Mouse (Mus musculus) embryonic facial prominence, embryonic 13.5 days (tissue): ENCODE measurements around the gene Lrwd1. TPM values are rescaled to one million over a fixed set of nuclear protein-coding genes. Genes with fewer than 3 reads are reported as not detected.
A peak's percentile ranks its signal among the peaks of the same experiment; 100 is the strongest.

Source experiments
- ATAC-seq: fragments of 200-750 bp; cut with Nextera tagmentation; 2 replicates; pipeline ENCODE4 v1.8.0; 2017; ENCODE audit warnings: low read depth; ENCODE audit not compliant: insufficient number of reproducible peaks, insufficient read depth, low FRiP score, low TSS enrichment
- H3K27ac ChIP-seq: fragments of 300-500 bp; sonication (generic); 2 replicates; pipeline ENCODE4 v1.5.1; 2015; ENCODE audit warnings: moderate library complexity, mild to moderate bottlenecking, inconsistent platforms
- H3K27me3 ChIP-seq: fragments of 300-500 bp; sonication (generic); 2 replicates; pipeline ENCODE4 v1.6.1; 2015; ENCODE audit warnings: mild to moderate bottlenecking, inconsistent platforms
- H3K36me3 ChIP-seq: fragments of 300-500 bp; sonication (generic); 2 replicates; pipeline ENCODE4 v1.6.1; 2015; ENCODE audit warnings: mild to moderate bottlenecking, inconsistent platforms
- H3K4me1 ChIP-seq: fragments of 300-500 bp; sonication (generic); 2 replicates; pipeline ENCODE4 v1.6.1; 2015; ENCODE audit warnings: inconsistent platforms
- H3K4me2 ChIP-seq: fragments of 300-500 bp; sonication (generic); 2 replicates; pipeline ENCODE4 v1.6.1; 2015; ENCODE audit warnings: moderate library complexity, mild to moderate bottlenecking, inconsistent platforms
- H3K4me3 ChIP-seq: fragments of 300-500 bp; sonication (generic); 2 replicates; pipeline ENCODE4 v1.5.1; 2015; ENCODE audit warnings: mild to moderate bottlenecking, inconsistent platforms
- H3K9ac ChIP-seq: fragments of 300-500 bp; sonication (generic); 2 replicates; pipeline ENCODE4 v1.6.1; 2015; ENCODE audit warnings: mild to moderate bottlenecking, inconsistent platforms
- H3K9me3 ChIP-seq: fragments of 300-500 bp; sonication (generic); 2 replicates; pipeline ENCODE4 v1.6.1; 2016; ENCODE audit warnings: inconsistent platforms
- whole genome bisulfite sequencing: fragments of 180-500 bp; shearing (Covaris S2); methylation state at CpG from one replicate; pipeline ENCODE4 v1.1.7; 2015; ENCODE audit warnings: mixed read lengths; 5-methylcytosine and 5-hydroxymethylcytosine counted together
- polyA plus RNA-seq: library from polyadenylated mRNA; unstranded; fragments of >200 nt; fragmentation: Nextera tagmentation; extraction: Ambion mirVana; gene quantifications from 2 replicates; pipeline ENCODE4 v1.2.1, GENCODE M21; 2015

Lrwd1 gene
- polyA plus RNA-seq, 1 experiment from 2014 or later = 42.1 TPM

DNA sequence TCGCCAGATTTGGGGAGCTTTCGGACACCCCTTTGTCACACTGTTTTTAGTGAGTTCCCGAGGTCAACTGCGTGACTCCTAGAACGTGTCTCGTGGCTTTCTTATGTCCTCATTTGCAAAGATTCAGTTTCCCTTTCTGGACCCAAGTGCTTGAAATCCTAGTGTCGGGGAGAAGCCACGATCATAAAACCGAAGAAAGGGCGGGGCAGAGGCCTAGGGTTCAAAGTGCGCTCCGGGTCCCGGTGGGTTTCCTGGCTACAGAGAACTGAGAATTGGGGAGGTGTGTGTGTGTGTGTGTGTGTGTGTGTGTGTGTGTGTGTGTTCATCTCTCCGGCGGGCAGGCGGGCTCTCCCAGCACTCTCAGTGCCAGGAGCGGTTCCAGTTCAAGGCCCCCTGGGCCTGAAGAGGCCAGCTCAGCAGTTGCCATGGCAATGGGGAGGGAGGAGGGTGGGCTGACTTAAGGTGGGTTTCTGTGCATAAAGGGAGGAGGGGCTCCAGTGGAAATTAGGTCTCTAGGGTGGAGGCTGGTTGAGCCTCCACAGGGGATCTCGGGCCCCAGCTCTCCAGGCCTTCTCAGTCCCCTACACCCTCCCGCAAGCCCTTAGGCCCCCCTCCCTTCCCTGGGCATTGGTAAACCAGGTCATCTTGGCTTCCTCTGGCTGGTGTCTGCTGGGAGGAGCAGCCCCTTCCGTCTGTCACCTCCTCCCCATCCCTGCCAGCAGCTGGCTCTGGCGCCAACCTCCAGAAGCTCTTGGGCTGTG is 50.8 kb downstream of the Lrwd1 start:
- 11% methylated on average over 19 of the region's 21 CpGs for WGBS
- H3K27ac ChIP-seq = no peak overlapping the region
- H3K9me3 ChIP-seq = no peaks in the 10 kb centered on the region
- peak overlapping the region; percentile 54 for H3K4me3 ChIP-seq
- peaks cover 20% of the 10 kb centered on the region for H3K4me1 ChIP-seq
- no peaks in the 10 kb centered on the region for H3K36me3 ChIP-seq
- peaks cover 28% of the 10 kb centered on the region for H3K27me3 ChIP-seq
- ATAC-seq = no peak
- peak overlapping the region; percentile 71 for H3K9ac ChIP-seq
- H3K4me2 ChIP-seq = peak overlapping the region; percentile 81

GRCm38 (mm10) chr5:136084144-136084881 is 51.6 kb downstream of the Lrwd1 start:
- peaks cover 20% of the 10 kb centered on the region for H3K4me1 ChIP-seq
- ATAC-seq = 0 out of 2 replicates have a peak, but pooled peaks have one; percentile 17
- peak overlapping the region; percentile 81 for H3K4me2 ChIP-seq
- no peak overlapping the region for H3K27ac ChIP-seq
- WGBS = 2% methylated on average over 23 of the region's 23 CpGs
- peak overlapping the region; percentile 54 for H3K4me3 ChIP-seq
- peak overlapping the region; percentile 71 for H3K9ac ChIP-seq
- no peaks in the 10 kb centered on the region for H3K36me3 ChIP-seq
- peaks cover 24% of the 10 kb centered on the region for H3K27me3 ChIP-seq
- H3K9me3 ChIP-seq = no peaks in the 10 kb centered on the region

DNA sequence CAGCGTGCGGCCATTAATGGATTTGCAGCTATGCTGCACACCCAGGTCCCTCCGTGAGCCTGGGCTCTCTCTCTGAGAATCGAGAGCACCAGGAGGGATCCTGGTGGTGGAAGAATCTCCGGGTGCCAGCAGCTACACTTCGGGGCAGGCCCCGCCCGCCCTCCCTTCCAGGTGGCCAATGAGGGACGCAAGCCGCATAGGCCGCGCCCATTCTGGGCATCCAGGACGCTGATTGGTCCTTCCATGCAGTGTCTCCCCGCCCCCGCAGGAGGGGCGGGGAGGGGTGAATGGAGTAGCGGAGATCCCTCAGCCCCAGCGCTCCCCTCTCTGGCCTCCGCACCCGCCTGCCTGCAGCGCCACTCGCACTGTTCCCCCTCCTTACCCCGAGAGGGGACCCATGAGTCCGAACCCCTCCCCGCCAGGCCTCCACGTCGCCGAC is 52.2 kb downstream of the Lrwd1 start, which contains the start of gene Rasa4:
Gene Rasa4, plus strand, starts transcription at position 248 of the 439 bp plus-strand sequence.
- WGBS = under 1% methylated on average over 28 of the region's 28 CpGs
- H3K4me3 ChIP-seq = peak within 1 kb of the TSS; percentile 54
- H3K4me2 ChIP-seq = peak within 1 kb of the TSS; percentile 81
- peaks cover 20% of the 10 kb centered on the region for H3K4me1 ChIP-seq
- peaks cover 24% of the 10 kb centered on the region for H3K27me3 ChIP-seq
- H3K9ac ChIP-seq = peak within 1 kb of the TSS; percentile 71
- no peaks in the 10 kb centered on the region for H3K36me3 ChIP-seq
- peak; percentile 93 for ATAC-seq
- no peaks in the 10 kb centered on the region for H3K9me3 ChIP-seq
- 0 out of 2 replicates have a peak within 1 kb of the TSS, but pooled peaks have one; percentile 22 for H3K27ac ChIP-seq

DNA sequence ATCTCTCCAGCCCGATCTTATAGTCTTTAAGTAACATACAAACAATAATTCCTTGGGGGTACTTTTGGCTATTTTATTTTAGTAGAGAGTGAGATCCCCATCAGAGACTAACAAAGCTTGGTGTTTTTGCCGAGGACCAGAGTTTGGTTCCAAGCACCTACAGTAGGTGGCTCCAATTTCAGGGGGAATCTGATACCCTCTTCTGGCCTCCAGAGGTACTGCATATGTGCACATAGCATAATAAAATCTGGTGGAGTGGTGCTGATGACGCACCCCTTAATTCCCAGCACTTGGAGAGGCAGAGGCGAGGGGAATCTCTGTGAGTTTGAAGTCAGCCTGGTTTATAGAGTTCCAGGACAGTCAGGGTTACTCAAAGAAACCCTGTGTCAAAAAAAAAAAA is 53.5 kb downstream of the Lrwd1 start:
- Histone ChIP-seq H3K36me3 (no peaks in the 10 kb centered on the region), H3K9ac (no peak overlapping the region), H3K27me3 (peaks cover 24% of the 10 kb centered on the region), H3K27ac (no peak overlapping the region), H3K4me2 (no peak overlapping the region), H3K4me3 (no peak overlapping the region), H3K9me3 (no peaks in the 10 kb centered on the region), H3K4me1 (peaks cover 20% of the 10 kb centered on the region)
- WGBS = 73% methylated on average over 4 of the region's 4 CpGs
- no peak for ATAC-seq

GRCm38 (mm10) chr5:136078136-136078535 is 57.7 kb downstream of the Lrwd1 start:
- no peak overlapping the region for H3K27ac ChIP-seq
- no peaks in the 10 kb centered on the region for H3K9me3 ChIP-seq
- WGBS = 94% methylated on average over 5 of the region's 5 CpGs
- no peak for ATAC-seq
- no peaks in the 10 kb centered on the region for H3K27me3 ChIP-seq
- H3K4me1 ChIP-seq = peaks cover 11% of the 10 kb centered on the region
- no peaks in the 10 kb centered on the region for H3K36me3 ChIP-seq
- H3K4me3 ChIP-seq = no peak overlapping the region
- H3K9ac ChIP-seq = no peak overlapping the region
- no peak overlapping the region for H3K4me2 ChIP-seq

DNA sequence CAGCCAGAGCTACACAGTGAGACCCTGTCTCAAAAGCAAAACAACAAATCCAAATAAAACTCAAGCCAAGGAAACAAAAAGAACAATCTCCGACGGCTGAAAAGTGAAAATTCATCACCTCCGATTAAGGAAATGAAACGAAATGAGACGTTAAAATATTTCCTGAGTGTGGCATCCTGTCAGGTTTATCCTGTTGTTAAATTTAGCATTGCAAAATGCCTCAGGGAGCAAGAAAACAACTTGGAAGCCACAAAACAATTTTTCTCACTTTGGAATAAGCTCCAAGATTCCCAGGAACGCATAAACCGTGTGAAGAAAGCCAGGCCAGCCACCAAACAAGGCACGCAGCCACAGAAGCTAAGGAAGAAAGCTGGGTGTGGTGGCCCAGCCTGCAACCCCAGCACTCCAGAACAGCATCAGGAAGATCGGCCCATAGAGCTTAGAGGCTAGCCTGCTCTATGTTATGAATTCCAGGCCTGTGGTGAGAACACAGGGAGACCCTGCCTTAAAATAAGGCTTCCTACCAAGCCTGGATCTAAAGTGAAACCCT is 58.8 kb downstream of the Lrwd1 start:
- H3K4me3 ChIP-seq = no peak overlapping the region
- H3K27ac ChIP-seq = no peak overlapping the region
- no peak for ATAC-seq
- no peaks in the 10 kb centered on the region for H3K27me3 ChIP-seq
- no peak overlapping the region for H3K4me2 ChIP-seq
- no peaks in the 10 kb centered on the region for H3K9me3 ChIP-seq
- no peaks in the 10 kb centered on the region for H3K36me3 ChIP-seq
- WGBS = 83% methylated on average over 9 of the region's 9 CpGs
- no peak overlapping the region for H3K9ac ChIP-seq
- H3K4me1 ChIP-seq = peaks cover 14% of the 10 kb centered on the region

- Histone ChIP-seq H3K36me3 (no peaks in the 10 kb centered on the region), H3K4me2 (no peak overlapping the region), H3K27ac (no peak overlapping the region), H3K27me3 (no peaks in the 10 kb centered on the region), H3K9ac (no peak overlapping the region), H3K4me3 (no peak overlapping the region), H3K9me3 (no peaks in the 10 kb centered on the region), H3K4me1 (peaks cover 14% of the 10 kb centered on the region)
- ATAC-seq = no peak
- 40% methylated on average over 7 of the region's 7 CpGs for WGBS
Measured at GRCm38 (mm10) chr5:136076284-136076683, 59.6 kb downstream of the Lrwd1 start.

DNA sequence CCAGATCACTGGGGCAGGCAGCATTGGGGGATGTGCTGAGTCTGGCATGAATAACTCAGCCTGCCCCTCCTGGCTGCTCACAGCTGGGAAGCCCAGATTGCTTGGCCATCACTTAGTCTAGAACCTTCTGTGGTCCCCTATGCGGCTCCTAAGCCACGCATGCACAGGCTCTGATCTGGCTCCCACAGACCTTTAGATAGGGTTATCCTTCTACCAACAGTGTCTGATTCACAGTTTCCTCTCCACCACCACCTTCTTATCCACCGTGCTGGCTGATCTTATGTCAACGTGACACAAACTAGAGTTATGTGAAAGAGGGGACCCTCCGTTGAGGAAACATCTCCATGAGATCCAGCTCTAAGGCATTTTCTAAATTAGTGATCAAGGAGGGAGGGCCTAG is 60.8 kb downstream of the Lrwd1 start:
- Histone ChIP-seq H3K9ac (no peak overlapping the region), H3K36me3 (no peaks in the 10 kb centered on the region), H3K4me2 (no peak overlapping the region), H3K4me1 (peaks cover 14% of the 10 kb centered on the region), H3K4me3 (no peak overlapping the region), H3K27ac (no peak overlapping the region), H3K9me3 (no peaks in the 10 kb centered on the region), H3K27me3 (no peaks in the 10 kb centered on the region)
- no peak for ATAC-seq
- 91% methylated on average over 5 of the region's 5 CpGs for WGBS

- no peaks in the 10 kb centered on the region for H3K36me3 ChIP-seq
- H3K9me3 ChIP-seq = no peaks in the 10 kb centered on the region
- no peak overlapping the region for H3K4me2 ChIP-seq
- no peak overlapping the region for H3K27ac ChIP-seq
- H3K9ac ChIP-seq = no peak overlapping the region
- H3K4me3 ChIP-seq = no peak overlapping the region
- ATAC-seq = no peak
- peaks cover 14% of the 10 kb centered on the region for H3K4me1 ChIP-seq
- H3K27me3 ChIP-seq = no peaks in the 10 kb centered on the region
- 63% methylated on average over 11 of the region's 11 CpGs for WGBS
Measured at GRCm38 (mm10) chr5:136073526-136073925, 62.3 kb downstream of the Lrwd1 start.

GRCm38 (mm10) chr5:136073051-136073450 is 62.8 kb downstream of the Lrwd1 start:
- Histone ChIP-seq H3K36me3 (no peaks in the 10 kb centered on the region), H3K4me2 (no peak overlapping the region), H3K9ac (no peak overlapping the region), H3K27me3 (no peaks in the 10 kb centered on the region), H3K9me3 (no peaks in the 10 kb centered on the region), H3K4me1 (peaks cover 14% of the 10 kb centered on the region), H3K27ac (no peak overlapping the region), H3K4me3 (no peak overlapping the region)
- WGBS = 53% methylated on average over 6 of the region's 6 CpGs
- no peak for ATAC-seq
